Mouse (Mus musculus) bone marrow macrophage, adult 2 months (primary cell): ENCODE results near the gene Rin3. TPM values are rescaled to one million over a fixed set of nuclear protein-coding genes. Genes with fewer than 3 reads are reported as not detected.

Experiments
- H3K27ac ChIP-seq: 2 replicates; pipeline ENCODE4 v1.5.1; 2012; ENCODE audit warnings: low read depth, low read length; ENCODE audit not compliant: insufficient read depth
- H3K4me1 ChIP-seq: 2 replicates; pipeline ENCODE4 v1.6.1; 2012; ENCODE audit warnings: low read length; ENCODE audit not compliant: control insufficient read depth, insufficient read depth
- H3K4me3 ChIP-seq: 2 replicates; pipeline ENCODE4 v1.5.1; 2012; ENCODE audit warnings: mild to moderate bottlenecking, low read length, moderate library complexity; ENCODE audit not compliant: insufficient read depth
- CTCF ChIP-seq: IDR thresholded peaks from 2 replicates; pipeline ENCODE4 v1.5.1; 2012; ENCODE audit warnings: low read depth, mild to moderate bottlenecking, low read length, moderate library complexity
- POLR2A ChIP-seq: IDR thresholded peaks from 2 replicates; pipeline ENCODE4 v1.6.1; 2012; ENCODE audit warnings: mild to moderate bottlenecking, low read depth, low read length, borderline replicate concordance
- polyA plus RNA-seq: library from polyadenylated mRNA; stranded (reverse); fragments of >200 nt; gene quantifications from 2 replicates; pipeline ENCODE4 v1.2.4, GENCODE M21; 2012; ENCODE audit not compliant: missing spikeins, insufficient read depth, insufficient read length

The Rin3 gene
- polyA plus RNA-seq, 1 experiment: 39.5 TPM

DNA sequence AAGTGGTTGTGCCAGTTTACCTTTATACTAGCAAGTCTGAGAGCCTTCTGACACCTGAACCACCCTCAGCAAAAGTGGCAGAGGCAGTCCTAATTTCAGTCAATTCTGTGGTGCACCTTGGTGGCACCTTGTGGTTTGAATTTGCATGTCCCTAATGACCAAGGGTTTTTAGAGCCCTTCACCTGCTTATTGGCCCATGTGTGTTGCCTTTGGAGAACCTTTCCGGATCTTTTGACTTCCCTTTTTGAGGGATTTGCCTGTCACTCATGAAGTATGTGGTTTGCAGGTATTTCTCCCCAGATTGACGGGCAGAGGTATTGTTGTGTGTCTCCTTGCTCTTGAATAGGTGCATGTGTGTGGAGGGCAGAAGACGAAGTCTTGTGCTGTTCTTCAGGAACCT, 27.4 kb downstream of the Rin3 start:
- no peak for TF ChIP-seq CTCF
- TF ChIP-seq POLR2A: no peak
- no peak overlapping the region for H3K4me3 ChIP-seq
- no peaks in the 10 kb centered on the region; the same call in 1 of the 2 replicates for H3K4me1 ChIP-seq
- H3K27ac ChIP-seq: no peak overlapping the region

DNA sequence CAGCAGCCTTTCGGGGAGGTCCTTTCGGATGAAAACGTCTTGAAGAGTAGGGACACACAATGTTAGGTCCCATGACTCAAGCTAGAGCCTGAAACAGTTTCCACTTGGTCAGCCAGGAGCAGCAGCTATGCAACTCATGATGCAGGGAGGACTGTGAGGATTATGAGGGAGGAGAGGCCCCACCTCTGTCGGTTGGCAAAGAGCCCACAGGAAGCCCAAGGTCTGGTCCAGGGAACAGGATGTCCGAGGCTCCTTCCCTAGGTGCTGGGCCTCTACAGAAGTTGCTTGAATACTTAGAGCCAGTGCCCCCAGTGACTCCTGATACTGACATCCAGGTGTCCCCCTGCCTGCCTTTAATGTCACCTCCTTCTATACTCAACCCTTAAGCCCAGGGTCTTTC, 28.6 kb downstream of the Rin3 start:
- no peak overlapping the region for H3K27ac ChIP-seq
- TF ChIP-seq POLR2A: no peak
- no peak for TF ChIP-seq CTCF
- H3K4me1 ChIP-seq: no peaks in the 10 kb centered on the region
- H3K4me3 ChIP-seq: no peak overlapping the region

DNA sequence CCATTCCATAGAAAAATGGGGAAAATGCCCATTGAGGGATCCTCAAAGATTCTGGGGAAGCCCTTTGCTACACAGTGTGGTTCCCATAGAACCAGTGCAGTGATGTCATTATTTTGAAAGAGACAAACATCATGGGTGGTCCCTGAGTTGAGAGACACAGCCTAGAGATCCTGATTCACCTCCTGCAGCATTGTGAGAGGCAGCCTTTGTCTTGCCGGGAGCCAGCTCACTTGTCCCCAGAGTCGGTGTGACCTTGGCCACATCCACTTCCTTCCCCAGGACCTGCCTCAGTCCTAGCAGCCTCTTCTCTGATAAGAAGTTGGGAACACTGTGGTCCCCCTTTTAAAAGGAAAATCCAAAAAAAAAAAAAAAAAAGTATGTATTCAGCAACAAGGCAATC, 36.3 kb downstream of the Rin3 start:
- Histone ChIP-seq H3K27ac (no peak overlapping the region), H3K4me1 (peaks cover 42% of the 10 kb centered on the region), H3K4me3 (no peak overlapping the region)
- TF ChIP-seq CTCF (no peak), POLR2A (no peak)

DNA sequence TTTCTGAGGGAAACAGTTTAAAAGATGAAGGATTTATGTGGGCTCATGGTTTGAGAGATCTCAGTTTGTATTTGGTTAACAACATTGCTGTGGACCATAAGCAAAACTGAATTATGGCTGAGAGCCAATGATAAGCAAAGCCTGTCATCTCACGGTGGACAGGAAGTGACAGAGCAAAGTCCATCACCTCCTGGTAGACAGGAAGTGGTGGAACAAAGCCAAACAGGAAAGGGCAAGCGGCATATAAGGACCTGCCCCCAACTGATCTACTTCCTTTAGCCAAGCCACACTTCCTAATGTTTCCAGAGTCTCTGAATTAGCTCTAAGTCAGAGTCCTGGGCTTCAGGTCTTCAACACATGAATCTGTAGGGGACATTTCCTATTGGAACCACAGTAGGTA, 37.1 kb downstream of the Rin3 start:
- peak overlapping the region; percentile 50 for H3K27ac ChIP-seq
- no peak overlapping the region for H3K4me3 ChIP-seq
- TF ChIP-seq POLR2A (no peak), CTCF (no peak)
- peaks cover 42% of the 10 kb centered on the region for H3K4me1 ChIP-seq

DNA sequence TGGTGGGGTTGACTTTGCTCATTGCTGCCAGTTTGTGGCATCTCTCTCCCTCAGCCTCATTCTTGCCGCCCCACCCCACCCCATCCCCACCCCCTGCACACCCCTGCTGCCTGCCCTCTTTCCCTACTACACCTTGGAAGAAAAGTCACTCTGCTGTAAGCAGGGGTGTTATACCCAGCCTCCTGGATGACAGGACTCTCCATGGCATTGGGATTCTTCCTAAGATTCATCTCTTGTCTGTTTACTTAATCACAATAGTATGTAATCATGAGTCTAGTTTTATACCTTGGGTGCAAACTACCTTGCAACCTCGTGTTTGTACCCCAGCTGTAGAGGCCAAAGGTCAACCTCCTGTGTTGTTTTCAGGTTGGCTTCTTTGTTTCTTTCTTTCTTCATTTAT, 37.5 kb downstream of the Rin3 start:
- Histone ChIP-seq H3K27ac (peak overlapping the region; percentile 50; the same call in 1 of the 2 replicates), H3K4me3 (no peak overlapping the region), H3K4me1 (peaks cover 42% of the 10 kb centered on the region)
- no peak for TF ChIP-seq CTCF
- no peak for TF ChIP-seq POLR2A

DNA sequence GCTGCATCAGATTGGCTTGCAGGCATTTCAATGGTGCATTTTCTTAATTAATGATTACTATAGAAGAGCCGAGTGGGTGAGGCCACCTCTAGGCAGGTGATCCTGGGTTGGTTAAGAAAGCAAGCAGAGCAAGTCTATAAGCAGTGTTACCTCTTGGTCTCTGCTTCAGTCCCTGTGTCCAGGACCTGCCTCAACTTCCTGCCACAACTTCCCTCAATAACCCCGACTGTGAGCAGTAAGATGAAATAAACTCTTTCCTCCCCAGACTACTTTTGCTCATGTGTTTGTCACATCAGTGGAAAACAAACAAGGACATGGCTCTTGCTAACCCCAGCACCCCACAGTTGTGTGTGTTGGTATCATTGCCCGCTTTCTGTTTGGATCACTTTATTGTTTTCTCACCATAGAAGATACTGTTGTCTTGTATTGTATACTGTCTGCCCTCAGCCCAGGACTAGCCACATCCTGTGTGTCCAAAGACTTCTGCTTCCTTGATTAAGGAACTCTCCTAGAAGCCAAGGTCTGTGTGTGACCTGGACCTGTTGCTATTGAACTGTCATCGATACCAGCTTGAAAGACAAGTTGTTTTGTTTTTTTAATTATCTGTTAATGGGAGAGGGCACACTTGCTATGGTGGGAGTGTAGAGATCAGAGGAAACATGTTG, 38.3 kb downstream of the Rin3 start:
- peaks cover 42% of the 10 kb centered on the region for H3K4me1 ChIP-seq
- H3K27ac ChIP-seq: peak overlapping the region; percentile 47
- no peak overlapping the region; the same call in 1 of the 2 replicates for H3K4me3 ChIP-seq
- TF ChIP-seq POLR2A (no peak), CTCF (no peak)

DNA sequence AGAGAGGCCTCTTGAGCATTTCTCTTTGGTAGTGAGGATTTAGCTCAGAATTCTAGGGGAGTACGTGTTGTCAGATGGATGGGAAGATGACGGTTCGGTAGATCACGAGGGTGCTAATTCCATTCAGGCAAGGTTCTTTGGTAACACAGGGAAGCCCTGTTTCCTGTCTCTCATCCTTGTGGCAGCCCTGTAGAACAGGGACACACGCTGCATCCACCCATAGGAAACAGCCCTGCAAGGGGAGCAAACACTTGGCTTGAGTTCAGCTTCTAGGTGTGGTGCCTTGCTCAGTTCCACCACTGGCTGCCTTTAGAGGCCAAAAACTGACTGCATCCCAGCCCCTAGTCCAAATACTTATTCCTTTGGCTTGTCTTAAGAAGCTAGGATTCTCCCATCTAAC, 39.0 kb downstream of the Rin3 start:
- H3K27ac ChIP-seq: no peak overlapping the region

DNA sequence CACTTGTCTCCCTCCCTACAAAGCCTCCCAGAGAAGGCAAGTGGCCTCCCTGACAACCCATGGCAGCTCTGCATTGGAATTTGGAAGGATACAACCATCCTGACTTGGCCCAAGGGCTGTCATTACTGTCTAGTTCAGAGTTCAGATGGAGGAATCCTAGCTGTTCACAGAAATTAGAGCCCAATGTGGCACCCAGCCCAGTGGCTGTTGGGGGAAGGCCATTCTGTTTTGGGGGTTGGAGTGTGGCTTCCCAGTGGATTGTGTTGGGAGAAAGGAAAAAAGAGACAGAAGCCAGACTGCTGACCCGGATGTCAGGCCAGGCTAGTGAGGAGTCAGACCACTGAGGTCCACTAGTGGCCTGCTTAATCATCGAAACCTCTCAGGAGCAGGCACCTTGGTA, 40.5 kb downstream of the Rin3 start:
- TF ChIP-seq POLR2A: no peak
- TF ChIP-seq CTCF: no peak
- no peak overlapping the region for H3K27ac ChIP-seq
- H3K4me1 ChIP-seq: peaks cover 43% of the 10 kb centered on the region
- no peak overlapping the region for H3K4me3 ChIP-seq

More for the DNA sequence above, 39.0 kb downstream of the Rin3 start:
- H3K4me3 ChIP-seq: no peak overlapping the region
- no peak for TF ChIP-seq POLR2A
- peaks cover 42% of the 10 kb centered on the region for H3K4me1 ChIP-seq

DNA sequence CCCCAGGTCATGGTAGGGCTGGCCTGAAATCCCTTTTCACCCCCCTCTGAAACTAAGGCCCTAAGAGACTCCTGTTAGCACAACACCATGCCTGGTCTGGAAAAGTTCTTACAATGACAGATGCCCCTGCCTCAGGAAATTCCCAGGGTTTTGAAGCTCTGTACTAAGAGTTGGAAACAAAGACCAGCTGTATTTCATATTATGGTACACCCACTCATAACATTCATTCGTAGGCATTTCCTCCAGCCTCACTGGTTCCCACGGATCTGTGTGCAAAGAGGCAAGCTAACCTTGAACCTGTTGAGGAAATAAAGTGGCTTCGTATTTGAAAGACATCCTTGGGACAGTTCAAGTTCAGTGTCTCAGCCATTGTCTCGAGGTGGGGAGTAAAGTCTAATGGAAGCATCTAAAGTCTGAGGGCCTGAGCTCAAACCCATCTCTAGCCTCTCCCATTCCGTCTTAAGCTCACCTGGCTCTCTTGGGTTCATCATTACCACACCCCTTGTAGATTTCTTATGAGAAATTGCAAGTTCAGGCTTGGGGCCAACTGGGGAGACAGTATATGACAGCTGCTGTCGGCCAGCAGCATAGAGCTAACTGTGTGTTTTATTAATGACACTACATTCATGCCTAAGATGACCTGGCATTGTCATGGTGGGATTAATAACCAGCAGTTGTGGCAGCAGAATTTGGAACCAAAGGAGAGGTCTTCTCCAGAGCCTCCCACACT, 41.5 kb downstream of the Rin3 start:
- Histone ChIP-seq H3K4me1 (peaks cover 35% of the 10 kb centered on the region), H3K27ac (no peak overlapping the region)

GRCm38 (mm10) chr12:102324886-102325220, 42.0 kb downstream of the Rin3 start:
- no peak overlapping the region for H3K4me3 ChIP-seq
- TF ChIP-seq CTCF: no peak
- TF ChIP-seq POLR2A: no peak
- H3K4me1 ChIP-seq: peaks cover 31% of the 10 kb centered on the region
- H3K27ac ChIP-seq: no peak overlapping the region

More for the DNA sequence above, 41.5 kb downstream of the Rin3 start:
- H3K4me3 ChIP-seq: no peak overlapping the region
- no peak for TF ChIP-seq CTCF
- no peak for TF ChIP-seq POLR2A
